Mouse (Mus musculus) heart, adult 9 months (tissue): ENCODE measurements around the gene Tpcn1.

Experiments used
- DNase-seq, 2 experiments: peaks; one replicate each; pipeline ENCODE4 v3.0.0; 2022; ENCODE audit warnings: low spot score in 2 of 2

The Tpcn1 gene

DNA sequence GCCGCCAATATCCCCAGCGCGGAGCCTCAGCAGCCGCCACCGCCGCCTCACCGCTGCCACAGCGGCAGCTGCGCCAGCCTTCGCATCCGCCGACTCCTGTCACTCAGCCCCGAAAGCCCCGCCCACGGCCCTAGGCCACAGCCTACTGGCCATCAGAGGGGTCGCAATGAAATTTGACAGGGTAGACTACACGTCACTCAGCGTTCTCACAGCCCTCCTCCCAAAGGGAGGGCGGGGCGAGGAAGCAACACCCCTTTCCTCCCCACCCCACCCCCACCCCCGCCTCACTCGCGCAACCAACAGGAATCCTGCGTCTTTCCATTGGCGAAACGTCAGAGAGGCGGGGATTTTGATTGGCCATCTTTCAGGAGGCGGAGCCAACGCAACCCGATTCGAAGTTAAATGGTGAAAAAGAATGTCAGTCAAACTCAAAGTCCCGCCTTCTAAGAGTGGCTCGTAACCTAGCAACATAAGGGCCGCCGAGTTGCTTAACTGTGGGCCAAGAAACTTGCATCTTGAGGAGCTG lies at the start of gene Tpcn1, which contains the start of gene Iqcd:
Tpcn1 (minus strand) TSS at position 105 of the 526 bp plus-strand sequence.
Iqcd (plus strand) TSS at position 448 of the 526 bp plus-strand sequence.
- peak; percentile 99 for DNase-seq

DNA sequence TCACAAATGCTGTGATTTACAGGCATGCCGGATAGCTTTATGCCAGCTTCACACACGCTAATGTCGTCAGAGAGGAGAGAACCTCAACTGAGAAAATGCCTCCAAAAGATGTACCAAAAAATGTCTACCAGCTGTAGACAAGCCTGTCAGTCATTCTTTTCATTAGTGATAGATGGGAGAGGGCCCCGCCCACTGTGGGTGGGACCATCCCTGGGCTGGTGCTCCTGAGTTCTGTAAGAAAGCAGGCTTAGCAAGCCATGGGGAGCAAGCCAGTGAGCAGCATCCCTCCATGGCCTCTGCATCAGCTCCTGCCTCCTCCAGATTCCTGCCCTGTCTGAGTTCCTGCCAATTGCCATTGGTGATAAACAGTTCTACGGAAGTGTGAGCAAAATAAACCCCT lies 47.2 kb upstream of the Tpcn1 start:
- DNase-seq, result no peak

DNA sequence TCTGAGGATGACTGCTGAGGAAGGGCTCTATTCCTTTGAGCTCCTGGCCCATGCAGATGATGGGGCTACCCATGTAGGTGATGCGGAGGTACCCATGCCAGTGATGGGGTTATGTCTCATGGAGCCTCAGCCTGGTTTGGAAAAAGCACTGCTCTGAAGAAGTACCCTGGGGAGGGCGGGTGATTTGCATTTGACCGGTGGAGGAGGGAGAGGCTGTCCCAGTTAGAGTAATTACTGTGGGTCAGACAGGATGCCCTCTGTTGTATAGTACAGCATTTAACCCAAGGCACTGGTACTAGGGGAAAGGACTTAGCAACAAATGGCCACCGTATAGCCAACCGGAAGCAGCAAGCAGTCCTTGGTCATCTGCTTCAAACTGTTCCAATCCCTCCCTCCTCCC lies 46.4 kb upstream of the Tpcn1 start:
- no peak for DNase-seq

DNA sequence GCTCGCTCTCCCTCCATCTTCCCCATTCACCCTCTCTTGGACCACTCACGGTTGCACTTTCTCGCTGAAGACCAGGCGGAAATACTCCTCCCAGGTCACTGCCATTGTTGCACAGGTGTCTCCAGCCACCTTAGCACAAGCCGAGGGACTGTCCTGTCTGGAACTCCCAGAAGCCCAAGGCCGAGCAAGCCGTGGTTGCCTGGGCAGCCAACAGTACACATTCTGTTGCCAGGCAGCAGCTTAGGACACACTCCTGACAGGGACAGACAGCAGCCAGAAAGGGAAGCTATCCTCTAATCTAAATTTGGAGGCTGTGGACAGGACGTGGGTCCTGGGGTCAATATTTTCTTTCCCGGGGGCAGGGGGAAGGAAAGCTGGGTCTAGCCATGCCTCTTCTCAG lies 45.7 kb upstream of the Tpcn1 start, which contains the start of gene Cfap73:
Cfap73 (minus strand) TSS at position 105 of the 400 bp plus-strand sequence.
- DNase-seq, result no peak

DNA sequence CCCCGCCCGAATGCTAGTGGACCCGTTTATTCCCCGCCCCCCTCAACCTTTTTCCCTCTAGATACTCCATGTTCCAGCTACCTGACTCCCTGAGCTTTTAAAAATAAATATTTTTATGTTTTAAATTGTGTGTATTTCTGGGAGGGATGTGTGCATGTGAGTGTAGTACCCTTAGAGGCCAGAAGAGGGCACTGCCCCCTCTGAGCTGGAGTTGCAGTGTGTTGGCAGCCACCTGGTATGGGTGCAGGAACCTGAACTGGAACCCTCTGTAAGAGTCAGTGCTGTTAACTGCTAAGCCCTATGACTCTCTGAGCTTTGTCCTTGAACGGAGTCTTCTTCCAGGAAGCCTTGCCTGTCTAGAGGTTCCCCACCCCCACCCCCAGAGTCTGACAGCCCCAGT lies 43.4 kb upstream of the Tpcn1 start:
- DNase-seq, result no peak

DNA sequence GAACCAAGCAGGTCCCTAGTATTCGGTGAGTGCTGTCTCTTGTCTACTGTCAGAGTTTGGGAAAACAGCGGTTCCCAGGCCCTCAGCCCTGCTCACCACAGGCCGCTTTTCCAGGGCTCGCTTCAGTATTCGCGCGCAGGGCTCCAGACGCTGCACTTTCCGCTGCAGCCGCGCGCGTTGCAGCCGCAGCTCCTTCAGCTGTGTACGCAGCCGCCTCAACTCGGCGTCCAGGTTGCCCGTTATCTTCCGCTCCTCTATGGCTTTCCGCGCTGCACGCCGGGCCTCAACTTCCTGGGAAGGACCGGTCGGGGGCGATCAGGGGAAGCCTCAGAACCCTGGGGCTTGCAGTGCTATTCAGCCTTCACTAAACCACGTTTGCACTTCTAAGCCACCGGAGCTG lies 42.7 kb upstream of the Tpcn1 start:
- no peak for DNase-seq

DNA sequence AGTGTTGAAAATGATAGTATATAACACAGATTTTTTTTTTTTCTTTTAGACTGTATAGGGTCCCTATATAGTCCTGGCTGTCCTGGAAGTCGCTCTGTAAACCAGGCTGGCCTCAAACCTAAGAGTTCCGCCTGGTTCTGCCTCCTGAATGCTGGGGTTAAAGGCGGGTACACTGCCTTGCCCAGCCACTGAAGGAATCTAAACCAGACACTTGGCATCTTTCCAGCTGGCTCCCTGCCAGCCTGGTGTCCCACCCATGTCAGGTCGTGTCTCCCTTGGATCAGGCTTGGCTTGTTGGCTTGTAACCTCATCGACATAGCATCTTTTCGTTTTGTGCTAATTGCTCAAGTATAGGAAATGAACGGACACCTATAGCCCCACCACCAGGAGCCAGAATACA lies 40.2 kb upstream of the Tpcn1 start:
- no peak for DNase-seq

DNA sequence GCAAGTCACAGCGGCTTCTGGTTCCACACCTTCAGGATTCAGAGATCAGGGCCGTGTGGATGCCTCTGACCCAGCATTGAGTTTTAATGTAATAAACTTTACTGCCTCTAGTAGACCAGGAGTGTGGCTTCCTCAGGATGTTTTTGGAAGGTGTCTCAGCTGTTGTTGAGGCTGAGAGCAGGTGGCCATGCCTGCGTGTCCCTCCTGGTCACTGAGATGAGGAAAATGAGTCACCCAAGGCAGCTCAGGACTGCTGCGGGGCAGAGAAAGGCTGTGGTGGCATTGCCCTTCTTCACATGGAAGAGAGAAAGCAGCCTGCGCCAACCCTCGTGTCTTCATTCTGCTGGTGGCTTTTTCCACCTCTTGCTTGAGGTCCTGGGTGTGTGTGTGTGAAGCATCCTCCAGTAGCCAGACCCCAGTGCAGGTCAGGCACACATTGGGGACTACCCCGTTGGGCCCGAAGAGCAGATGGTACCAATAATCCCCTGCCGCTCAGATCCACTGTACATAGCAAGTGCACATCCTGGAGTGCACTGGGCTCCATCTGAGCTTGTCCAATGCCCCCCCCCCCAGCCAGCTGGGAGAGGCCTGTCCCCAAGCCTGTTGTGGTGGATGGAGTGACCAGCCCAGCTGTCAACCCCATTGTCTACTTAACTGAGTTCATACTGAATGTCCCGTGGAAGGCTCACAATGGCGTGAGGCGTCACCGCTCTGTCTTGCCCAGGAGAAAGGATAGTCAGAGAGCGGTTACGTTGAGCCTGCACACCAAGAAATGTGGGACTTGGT lies 39.2 kb upstream of the Tpcn1 start:
- no peak for DNase-seq

DNA sequence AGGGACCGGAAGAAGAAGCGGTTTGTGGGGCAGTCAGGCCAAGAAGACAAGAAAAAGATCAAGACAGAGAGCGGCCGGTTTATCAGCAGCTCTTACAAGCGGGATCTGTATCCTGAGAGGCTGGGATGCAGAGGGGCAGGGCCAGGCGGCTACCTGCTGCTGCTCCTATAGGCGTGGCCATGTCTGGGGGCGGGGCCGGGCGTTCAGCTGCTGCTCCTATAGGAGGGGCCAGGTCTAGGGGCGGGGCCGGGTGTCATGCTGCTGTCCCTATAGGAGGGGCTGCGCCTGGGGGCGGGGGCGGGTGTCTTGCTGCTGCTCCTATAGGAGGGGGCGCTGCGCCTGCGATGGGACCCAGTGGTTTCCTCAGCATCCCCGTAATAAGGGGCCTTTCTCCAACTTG lies 37.9 kb upstream of the Tpcn1 start:
- no peak for DNase-seq

DNA sequence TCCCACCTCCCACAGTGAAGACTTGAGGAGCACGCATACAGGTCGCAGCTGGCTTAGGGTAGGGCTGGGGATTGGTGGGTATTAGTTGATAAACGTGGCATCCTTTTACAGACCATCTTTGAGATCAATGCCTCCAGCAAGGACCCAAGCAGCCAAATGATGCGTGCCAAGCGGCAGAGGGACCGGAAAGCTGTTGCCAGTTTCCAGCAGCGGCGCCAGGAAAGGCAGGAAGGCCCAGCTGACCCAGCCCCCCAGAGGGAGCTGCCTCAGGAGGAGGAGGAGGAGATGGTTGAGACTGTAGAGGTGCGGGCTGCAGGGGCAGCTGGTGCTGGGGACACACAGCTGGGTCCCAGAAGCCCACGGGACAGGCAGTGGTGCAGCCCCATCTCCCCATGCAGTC lies 36.0 kb upstream of the Tpcn1 start:
- no peak for DNase-seq

DNA sequence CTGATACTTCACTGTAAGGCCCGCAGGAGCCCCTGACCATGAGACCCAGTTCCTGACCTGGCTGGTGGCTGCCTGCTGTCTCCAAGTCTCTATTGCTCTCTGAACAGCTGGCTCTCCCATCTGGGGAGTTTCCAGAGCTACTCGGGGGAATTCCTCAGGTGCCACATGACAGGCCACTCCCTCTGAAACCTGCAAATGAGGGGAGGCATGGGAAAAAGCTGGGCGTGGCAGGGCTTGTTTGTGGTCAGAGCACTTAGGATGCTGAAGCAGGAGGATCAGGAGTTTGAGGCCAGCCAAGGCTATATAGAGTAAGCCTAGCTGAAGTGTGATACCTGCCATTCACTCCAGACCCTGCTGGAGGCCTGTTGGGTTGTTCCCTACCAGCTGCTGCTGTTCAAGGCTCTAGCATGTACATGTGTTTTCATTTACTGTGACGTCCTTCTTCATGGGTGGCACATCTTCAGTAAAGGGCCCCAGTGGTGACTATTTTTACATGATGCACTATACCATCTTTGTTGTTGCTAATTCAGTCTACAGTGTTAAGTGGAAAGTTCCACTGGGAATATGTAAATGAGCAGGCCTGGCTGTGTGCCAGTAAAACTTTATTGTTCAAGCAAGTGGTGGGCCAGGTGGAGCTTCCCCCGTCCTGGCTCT lies 33.9 kb upstream of the Tpcn1 start:
- no peak for DNase-seq

DNA sequence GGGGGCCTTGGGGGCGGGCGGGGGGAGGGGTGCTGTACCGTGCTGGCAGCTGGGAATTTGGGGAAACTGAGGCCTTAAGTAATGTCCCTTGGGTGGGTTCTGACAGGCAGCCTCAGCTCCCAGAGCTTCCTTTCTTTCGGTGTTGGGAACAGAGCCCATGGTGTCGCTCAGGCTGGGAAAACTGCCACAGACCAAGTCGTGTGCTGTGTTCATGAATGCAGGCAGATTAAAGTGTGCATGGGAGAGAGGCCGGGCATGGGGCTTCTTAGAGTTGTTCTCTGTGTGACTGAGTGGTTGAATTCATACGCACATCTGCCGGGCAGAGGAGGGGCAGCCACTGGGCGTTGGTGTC lies 33.3 kb upstream of the Tpcn1 start:
- DNase-seq, result no peak

DNA sequence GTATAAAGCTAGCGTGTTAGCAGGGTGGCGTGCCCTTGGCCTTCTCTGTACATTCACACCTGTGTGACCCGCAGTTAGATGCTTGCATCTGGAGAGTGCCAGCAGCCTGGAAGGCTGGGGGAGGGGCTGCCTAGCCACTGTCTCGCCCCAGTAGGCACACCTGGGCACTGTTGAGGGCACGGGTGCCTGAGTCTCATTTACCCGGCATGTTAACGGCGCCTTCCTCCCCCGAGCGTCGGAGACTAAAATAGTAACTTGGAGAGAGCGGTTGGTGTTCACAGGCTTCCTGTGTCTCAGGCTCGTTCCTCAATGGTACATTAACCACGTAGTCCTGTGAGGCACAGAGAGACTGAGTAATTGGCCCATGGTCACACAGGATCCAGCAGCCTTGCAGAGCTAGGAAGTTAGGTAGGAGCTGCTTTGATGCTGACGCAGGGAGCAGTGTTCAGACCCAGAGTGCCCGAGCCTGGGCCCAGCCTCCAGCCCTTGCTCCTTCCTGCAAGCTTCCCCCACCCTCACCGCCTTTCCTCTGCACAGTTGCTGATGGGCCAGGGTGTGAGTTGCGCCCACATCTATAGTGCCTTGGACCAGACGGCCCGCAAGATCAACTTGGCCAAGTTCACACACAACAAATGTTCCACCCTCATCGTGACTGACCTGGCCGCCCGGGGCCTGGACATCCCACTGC lies 32.7 kb upstream of the Tpcn1 start:
- no peak for DNase-seq

DNA sequence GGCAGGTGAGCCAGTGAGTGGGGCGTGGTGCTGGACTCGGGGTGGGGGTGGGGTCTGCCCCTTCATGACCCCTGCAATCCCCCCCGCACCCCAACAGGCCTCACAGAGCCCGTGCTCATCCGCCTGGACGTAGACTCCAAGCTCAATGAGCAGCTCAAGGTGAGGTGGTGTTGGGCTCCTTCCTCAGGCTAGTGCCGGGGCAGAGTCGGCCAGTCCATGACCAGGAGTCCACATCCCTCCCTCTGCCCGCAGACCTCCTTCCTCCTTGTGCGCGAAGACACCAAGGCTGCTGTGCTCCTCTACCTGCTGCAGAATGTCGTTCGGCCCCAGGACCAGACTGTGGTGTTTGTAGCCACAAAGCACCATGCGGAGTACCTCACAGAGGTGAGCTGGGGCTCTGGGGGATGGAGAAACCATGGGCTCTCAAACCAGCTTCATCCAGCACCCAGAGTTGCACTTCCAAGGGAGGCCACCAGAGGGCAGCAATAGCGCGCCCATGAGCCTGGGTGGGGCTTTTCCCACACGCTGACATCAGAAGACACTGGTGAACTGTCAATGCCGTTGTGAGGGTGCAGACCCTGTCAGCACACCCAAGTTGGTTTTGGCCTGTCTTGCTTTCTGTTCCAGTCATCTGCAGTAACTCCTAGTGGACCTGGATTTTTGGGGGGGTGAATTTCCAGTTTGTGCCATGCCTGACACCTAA lies 32.1 kb upstream of the Tpcn1 start:
- peak; percentile 57 to 66 for DNase-seq

DNA sequence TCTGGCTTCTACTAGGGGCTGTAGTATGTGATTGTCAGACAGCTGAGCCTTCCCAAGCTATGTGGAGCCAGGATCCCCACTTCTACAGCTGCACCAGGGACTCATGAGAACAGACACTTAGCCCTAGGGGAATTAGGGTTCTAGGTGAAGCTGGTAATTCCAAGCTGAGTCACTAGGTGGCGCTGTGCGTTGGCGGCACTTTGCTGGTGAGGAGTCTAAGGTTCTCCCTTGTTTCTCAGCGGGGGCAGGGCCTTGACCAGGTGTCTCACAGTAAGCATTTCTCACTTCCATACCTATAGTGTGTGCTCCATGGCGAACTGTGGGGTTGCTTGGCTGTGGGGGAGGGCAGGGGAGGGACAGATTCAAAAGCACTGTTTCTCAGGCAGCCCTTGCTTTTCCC lies 30.7 kb upstream of the Tpcn1 start:
- no peak for DNase-seq

DNA sequence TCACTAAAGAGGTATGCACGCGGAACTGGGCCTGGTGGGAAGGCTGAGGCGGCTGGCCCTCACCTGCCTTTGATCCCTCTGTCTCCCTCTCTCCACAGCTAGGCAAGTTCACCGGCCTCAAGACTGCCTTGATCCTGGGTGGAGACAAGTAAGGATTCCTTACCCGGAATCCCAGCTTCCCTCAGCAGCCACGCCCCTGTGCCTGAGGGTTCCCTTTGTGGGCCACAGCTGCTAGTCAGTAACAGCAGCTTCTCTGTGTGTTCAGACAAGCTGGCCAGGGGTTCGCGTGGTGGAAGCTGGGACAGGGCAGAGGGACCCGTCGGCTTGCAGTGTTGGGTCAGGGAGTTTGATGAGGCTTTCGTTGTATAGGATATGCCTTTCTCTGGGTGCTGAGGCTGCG lies 30.3 kb upstream of the Tpcn1 start:
- DNase-seq, result no peak

DNA sequence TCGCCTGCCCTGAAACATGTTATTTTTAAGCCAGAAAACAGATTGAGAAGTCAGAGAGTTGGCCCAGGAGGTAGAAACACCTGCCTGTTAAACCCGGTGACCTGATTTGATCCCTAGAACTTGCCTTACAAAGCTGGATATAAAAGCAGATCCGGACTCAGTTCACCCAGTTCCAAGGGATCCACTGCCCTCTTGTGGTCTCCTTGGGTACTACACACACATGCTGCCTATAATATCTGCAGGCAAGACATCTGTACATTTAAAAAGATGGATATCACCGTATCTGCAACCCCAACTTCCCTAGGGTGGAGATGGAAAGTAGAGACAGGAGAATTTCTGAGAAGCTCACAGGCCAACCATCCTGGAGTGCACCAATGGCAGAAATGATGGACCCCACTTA lies 27.4 kb upstream of the Tpcn1 start:
- DNase-seq, result no peak

DNA sequence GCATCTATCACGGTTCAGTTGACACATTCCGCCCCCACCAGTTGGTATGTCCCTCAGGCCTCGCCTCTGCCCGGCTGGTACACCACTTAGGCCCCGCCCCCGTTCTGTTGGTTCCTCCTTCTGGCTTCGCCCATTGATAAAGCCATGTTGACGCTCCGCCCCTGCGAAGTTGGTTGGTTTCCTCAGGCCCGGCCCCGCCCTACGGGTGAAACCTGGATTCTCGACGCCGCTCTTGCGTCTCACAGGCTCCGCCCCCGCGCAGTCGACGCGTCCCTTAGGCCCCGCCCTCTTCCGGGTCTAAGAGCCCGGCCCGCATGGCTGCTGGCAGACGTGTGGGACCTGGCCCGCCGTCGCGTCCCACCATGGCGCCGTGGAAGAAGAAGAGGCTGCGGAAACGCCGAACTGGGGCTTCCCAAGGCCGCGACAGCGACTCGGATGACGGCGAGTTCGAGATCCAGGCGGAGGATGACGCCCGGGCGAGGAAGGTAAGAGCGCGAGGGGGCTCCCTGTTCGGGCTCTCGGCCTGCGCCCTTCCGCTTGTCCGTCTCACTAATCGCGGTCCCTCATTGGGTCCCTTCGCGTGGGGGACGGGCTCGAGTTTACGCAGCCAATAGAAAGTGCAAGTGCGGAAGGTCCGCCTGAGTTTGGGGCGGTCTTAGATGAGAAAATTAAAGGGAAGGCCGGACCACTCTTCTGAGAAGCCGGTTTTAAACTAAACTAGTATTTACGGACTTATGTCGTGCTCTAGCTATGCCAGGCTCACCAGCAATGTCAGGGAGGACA lies 24.5 kb upstream of the Tpcn1 start:
- DNase-seq, result peak; percentile 100

DNA sequence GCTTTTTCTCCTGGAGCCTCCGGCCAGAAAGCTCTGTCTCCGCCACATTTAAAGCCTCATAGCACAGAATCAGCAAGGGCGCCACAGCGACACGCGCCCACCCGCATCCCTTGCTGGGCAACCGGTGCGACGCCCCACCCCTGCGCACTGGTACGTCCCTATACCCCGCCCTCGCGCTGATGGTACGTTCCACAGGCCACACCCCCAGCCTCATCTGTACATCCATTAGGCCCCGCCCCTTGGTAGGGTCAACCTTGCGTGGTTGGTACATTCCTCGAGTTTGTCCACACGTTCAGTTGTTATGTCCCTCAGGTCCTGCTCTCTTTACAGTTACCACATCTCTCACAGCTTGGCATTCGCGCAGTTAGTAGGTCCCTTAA lies 24.0 kb upstream of the Tpcn1 start, which contains the start of the genes Rita1 and Ddx54:
Rita1 (minus strand) TSS at position 148 of the 380 bp plus-strand sequence.
Ddx54 (plus strand) TSS at position 298 of the 380 bp plus-strand sequence.
- DNase-seq, result peak; percentile 96 to 99

DNA sequence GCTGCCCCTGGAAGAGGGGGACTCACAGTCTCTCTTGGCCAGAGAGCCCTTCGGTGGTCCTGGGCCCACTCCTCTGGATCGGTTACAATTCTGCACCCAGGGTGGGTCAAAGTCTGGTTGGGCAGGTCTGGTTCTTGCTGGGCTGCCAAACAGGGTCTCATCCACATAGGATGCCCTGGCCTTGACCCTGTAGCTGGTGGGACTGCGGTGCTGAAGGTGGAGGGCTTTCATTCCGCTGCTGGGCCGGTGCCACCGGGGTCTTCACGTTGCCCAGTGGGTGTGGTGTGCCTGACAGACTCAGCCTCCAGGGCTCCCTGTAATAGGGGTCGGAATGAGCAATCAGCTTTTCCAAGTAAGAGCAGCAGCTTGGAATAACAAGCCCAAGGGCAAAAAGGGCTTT lies 22.9 kb upstream of the Tpcn1 start:
- no peak for DNase-seq

DNA sequence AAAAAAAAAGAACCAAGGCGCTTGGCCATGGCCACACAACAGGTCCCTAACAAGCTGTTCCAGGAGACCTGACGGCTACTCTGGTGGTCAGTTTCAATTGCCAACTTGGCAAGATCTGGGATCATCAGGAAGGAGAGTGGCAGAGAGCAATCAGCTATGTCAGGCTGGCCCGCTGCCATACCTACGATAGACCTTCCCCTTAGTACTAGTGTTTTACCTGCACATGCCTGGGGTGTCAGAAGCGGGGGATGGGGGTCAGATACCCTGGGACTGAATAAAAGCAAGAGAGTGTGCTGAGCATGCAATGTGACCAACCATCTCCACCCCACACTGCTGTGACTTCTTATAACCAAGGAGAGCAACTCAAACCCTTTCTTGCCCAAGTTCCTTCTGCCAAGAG lies 22.4 kb upstream of the Tpcn1 start:
- DNase-seq, result no peak
